21 mouse cellular contexts compared by ENCODE assay signal in the genomic region with DNA sequence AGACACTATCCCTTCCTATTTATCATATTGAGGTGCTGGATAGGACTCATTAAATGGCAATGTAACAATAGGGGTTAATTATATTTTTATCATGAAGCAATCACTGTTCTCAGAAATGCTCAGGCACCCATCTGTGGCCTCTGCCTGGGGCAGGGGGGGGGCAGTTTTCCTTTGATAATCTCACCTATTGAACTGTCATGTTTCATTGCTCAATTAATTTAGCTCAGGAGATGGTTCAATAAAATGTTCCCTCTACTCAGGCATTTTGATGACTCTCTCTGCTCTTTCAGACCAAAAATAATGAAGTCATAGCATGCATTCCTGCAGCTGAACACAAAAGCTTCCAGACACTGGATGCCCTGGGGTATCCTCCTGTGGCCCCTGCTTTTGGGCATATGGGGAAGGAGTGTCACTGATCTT.
A peak's percentile ranks its signal among the peaks of the same experiment; 100 is the strongest.
DNase-seq lines count a peak whose midpoint lies in the region; ATAC-seq and TF ChIP-seq lines count a peak whose summit lies in the region.
"Had no signal": no experiment of that assay in that cellular context is flagged by ENCODE, and none has a peak within 500 bp of the region (broad histone marks: within the 10 kb centered on the region; RNA-seq: fewer than 3 reads in every experiment).

No protein-coding gene starts in this region.

- H3K4me1 ChIP-seq in forebrain, embryonic 14.5 days (ENCODE audit: control insufficient read depth, insufficient read depth, low read length) = no peaks in the 10 kb centered on the region
- H3K4me1 ChIP-seq in forebrain, postnatal 0 days (ENCODE audit: insufficient read depth) = no peaks in the 10 kb centered on the region
- no peaks in the 10 kb centered on the region for H3K4me1 ChIP-seq in midbrain, embryonic 14.5 days (ENCODE audit: control insufficient read depth, insufficient read depth, low read length)
- H3K4me1 ChIP-seq in intestine, postnatal 0 days (replicated peaks; ENCODE audit: control insufficient read depth, insufficient read depth, low read length) = no peaks in the 10 kb centered on the region
- H3K4me1 ChIP-seq: heart, embryonic 13.5 days; stomach, embryonic 15.5 days had no signal

- peak; percentile 40 for DNase-seq in forebrain, embryonic 14.5 days (ENCODE audit: low spot score)
- no peak for DNase-seq in forebrain, postnatal 0 days
- peak; percentile 96 for DNase-seq in Muller cell, postnatal 12 days (ENCODE audit: inconsistent ontology term)
- peak; percentile 9 for DNase-seq in embryo, embryonic 10.5 days (ENCODE audit: low spot score)
- DNase-seq in midbrain, embryonic 14.5 days = peak; percentile 49
- DNase-seq in right cerebral cortex, postnatal 4 days = no peak
- no peak for DNase-seq in spleen, postnatal 10 days (ENCODE audit: low spot score in 2 of 2)
- DNase-seq: adrenal gland, adult 2 months; cerebellum, adult 9-10 months; gastrocnemius, adult 2 months; heart, adult 18-20 months; kidney, adult 9 months; kidney, postnatal 25 days; liver; liver, postnatal 0 days; lung, postnatal 10 days; thymus, adult 18-20 months had no signal

- H3K36me3 ChIP-seq in forebrain, embryonic 14.5 days (ENCODE audit: control insufficient read depth, insufficient read depth, low read length) = no peaks in the 10 kb centered on the region
- H3K36me3 ChIP-seq in forebrain, postnatal 0 days (ENCODE audit: insufficient read depth) = no peaks in the 10 kb centered on the region
- no peaks in the 10 kb centered on the region for H3K36me3 ChIP-seq in midbrain, embryonic 14.5 days (ENCODE audit: control insufficient read depth, insufficient read depth, low read length)
- H3K36me3 ChIP-seq in intestine, postnatal 0 days (ENCODE audit: control insufficient read depth, insufficient read depth) = no peaks in the 10 kb centered on the region
- H3K36me3 ChIP-seq: heart, embryonic 13.5 days; stomach, embryonic 15.5 days had no signal

- H3K4me3 ChIP-seq in forebrain, embryonic 14.5 days (ENCODE audit: low read depth, low read length) = no peak overlapping the region
- no peak overlapping the region for H3K4me3 ChIP-seq in forebrain, postnatal 0 days (ENCODE audit: low read depth, low read length)
- H3K4me3 ChIP-seq in midbrain, embryonic 14.5 days (replicated peaks; ENCODE audit: low read depth, low read length) = no peak overlapping the region
- no peak overlapping the region for H3K4me3 ChIP-seq in intestine, postnatal 0 days (ENCODE audit: low read depth, low read length)
- H3K4me3 ChIP-seq: gastrocnemius, adult 2 months; heart, embryonic 13.5 days; myocyte; stomach, embryonic 15.5 days had no signal

- H3K9ac ChIP-seq in forebrain, embryonic 14.5 days (ENCODE audit: low read length) = no peak overlapping the region
- no peak overlapping the region for H3K9ac ChIP-seq in forebrain, postnatal 0 days
- no peak overlapping the region for H3K9ac ChIP-seq in midbrain, embryonic 14.5 days (replicated peaks; ENCODE audit: low read length)
- no peak overlapping the region for H3K9ac ChIP-seq in intestine, postnatal 0 days (ENCODE audit: low read depth, low read length)
- H3K9ac ChIP-seq: heart, embryonic 13.5 days; liver, postnatal 0 days; stomach, embryonic 15.5 days had no signal

- ATAC-seq in forebrain, embryonic 14.5 days = no peak
- ATAC-seq in forebrain, postnatal 0 days = no peak
- ATAC-seq in midbrain, embryonic 14.5 days (ENCODE audit: low FRiP score, low TSS enrichment) = peak; percentile 62; the same call in 1 of the 2 replicates
- ATAC-seq in intestine, postnatal 0 days = no peak
- ATAC-seq: liver, postnatal 0 days had no signal

- no peaks in the 10 kb centered on the region for H3K27me3 ChIP-seq in forebrain, embryonic 14.5 days (replicated peaks; ENCODE audit: control insufficient read depth, insufficient read depth, low read length)
- no peaks in the 10 kb centered on the region for H3K27me3 ChIP-seq in forebrain, postnatal 0 days (ENCODE audit: insufficient read depth, low read length)
- H3K27me3 ChIP-seq in midbrain, embryonic 14.5 days (ENCODE audit: control insufficient read depth, insufficient read depth, low read length) = no peaks in the 10 kb centered on the region
- no peaks in the 10 kb centered on the region for H3K27me3 ChIP-seq in intestine, postnatal 0 days (replicated peaks; ENCODE audit: control insufficient read depth, insufficient read depth, low read length)
- H3K27me3 ChIP-seq: heart, embryonic 13.5 days; stomach, embryonic 15.5 days had no signal

- no peak overlapping the region for H3K4me2 ChIP-seq in forebrain, embryonic 14.5 days (ENCODE audit: low read length)
- H3K4me2 ChIP-seq in forebrain, postnatal 0 days (ENCODE audit: low read depth) = no peak overlapping the region
- H3K4me2 ChIP-seq in midbrain, embryonic 14.5 days (ENCODE audit: low read length) = no peak overlapping the region
- H3K4me2 ChIP-seq in intestine, postnatal 0 days (replicated peaks; ENCODE audit: low read depth) = no peak overlapping the region
- H3K4me2 ChIP-seq: heart, embryonic 13.5 days; stomach, embryonic 15.5 days had no signal

- no peak for TF ChIP-seq CTCF in forebrain, postnatal 0 days (IDR thresholded peaks at IDR 0.05; ENCODE audit: low read depth)
- no peak for TF ChIP-seq CTCF in intestine, postnatal 0 days (IDR thresholded peaks at IDR 0.05; ENCODE audit: low read depth)

- no peak overlapping the region for H3K27ac ChIP-seq in forebrain, embryonic 14.5 days (ENCODE audit: low read depth, low read length)
- H3K27ac ChIP-seq in forebrain, postnatal 0 days (ENCODE audit: low read depth, low read length) = no peak overlapping the region
- no peak overlapping the region for H3K27ac ChIP-seq in midbrain, embryonic 14.5 days (replicated peaks; ENCODE audit: low read depth, low read length)
- H3K27ac ChIP-seq in intestine, postnatal 0 days (ENCODE audit: low read depth, low read length) = no peak overlapping the region
- H3K27ac ChIP-seq: gastrocnemius, adult 2 months; heart, embryonic 13.5 days; stomach, embryonic 15.5 days had no signal

- H3K9me3 ChIP-seq in forebrain, embryonic 14.5 days (replicated peaks; ENCODE audit: control insufficient read depth, low read length) = no peaks in the 10 kb centered on the region
- no peaks in the 10 kb centered on the region for H3K9me3 ChIP-seq in forebrain, postnatal 0 days (ENCODE audit: low read length)
- no peaks in the 10 kb centered on the region for H3K9me3 ChIP-seq in midbrain, embryonic 14.5 days (ENCODE audit: control insufficient read depth, low read length)
- no peaks in the 10 kb centered on the region for H3K9me3 ChIP-seq in intestine, postnatal 0 days (ENCODE audit: control insufficient read depth)
- H3K9me3 ChIP-seq: heart, embryonic 13.5 days; stomach, embryonic 15.5 days had no signal

Comparison
In these comparisons a context has a peak if more than half of its experiments do, and no peak if none do; other contexts are left out.
1. DNase-seq: peak in forebrain, embryonic 14.5 days (single experiment), Muller cell, postnatal 12 days (single experiment), embryo, embryonic 10.5 days (single experiment) and midbrain, embryonic 14.5 days (single experiment); none in forebrain, postnatal 0 days (single experiment), right cerebral cortex, postnatal 4 days (single experiment) and spleen, postnatal 10 days (0 of 2).